Mouse (Mus musculus): ENCODE measurements around the gene Hist2h2be. TPM values are rescaled to one million over a fixed set of nuclear protein-coding genes. Genes with fewer than 3 reads are reported as not detected.
"Not testable (repeated sequence)": the region's sequence is repeated elsewhere in the genome, so short reads cannot be mapped to it uniquely, and the experiment has no call there.

The Hist2h2be gene
- polyA plus RNA-seq, 2 experiments from 2014 or later, result 1.5 to 3.3 TPM

DNA sequence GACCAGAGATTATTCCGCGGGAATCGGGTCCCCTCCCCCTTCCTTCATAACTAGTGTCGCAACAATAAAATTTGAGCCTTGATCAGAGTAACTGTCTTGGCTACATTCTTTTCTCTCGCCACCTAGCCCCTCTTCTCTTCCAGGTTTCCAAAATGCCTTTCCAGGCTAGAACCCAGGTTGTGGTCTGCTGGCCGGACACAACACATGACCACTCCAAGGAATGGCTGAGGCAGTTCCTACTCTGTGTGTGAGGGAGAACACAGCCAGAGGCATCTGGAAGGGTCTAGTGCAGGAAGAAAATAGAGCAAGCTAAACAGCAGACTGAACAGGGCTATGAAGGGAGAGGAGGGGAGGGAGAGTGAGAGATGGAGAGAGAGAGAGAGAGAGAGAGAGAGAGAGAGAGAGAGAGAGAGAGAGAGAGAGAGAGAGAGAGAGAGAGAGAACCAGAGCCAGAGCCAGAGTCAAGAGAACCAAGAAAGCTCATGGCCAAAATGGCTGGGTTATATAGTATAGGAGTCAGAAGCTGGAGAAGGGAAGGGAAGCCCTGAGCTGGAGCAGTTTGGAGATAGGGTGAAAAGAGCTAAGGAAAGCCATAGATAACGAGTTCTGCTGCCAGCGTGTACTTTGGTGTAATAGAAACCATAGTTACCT is 22.2 kb upstream of the Hist2h2be start:
- not testable (repeated sequence) for ATAC-seq

DNA sequence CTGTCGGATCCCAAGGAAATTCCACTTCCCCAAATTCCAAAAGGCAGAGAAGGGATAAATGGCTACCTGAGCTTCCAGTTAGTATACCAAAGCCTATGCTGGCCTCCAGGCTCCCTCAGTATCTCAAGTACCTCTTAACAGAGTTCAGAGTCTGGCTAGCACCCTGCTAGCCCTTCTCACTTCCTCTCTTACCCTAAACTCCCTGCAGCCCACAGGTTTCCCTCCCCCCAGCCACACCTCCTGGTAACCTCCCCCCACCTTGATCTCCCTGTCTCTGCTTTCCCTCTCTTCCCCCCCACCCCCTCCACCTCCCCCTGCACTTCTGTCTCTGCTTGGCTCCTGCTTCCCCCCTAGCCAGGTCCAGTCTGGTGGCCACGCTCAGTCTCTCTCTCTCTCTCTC is 21.2 kb upstream of the Hist2h2be start:
- ATAC-seq, result no peak

DNA sequence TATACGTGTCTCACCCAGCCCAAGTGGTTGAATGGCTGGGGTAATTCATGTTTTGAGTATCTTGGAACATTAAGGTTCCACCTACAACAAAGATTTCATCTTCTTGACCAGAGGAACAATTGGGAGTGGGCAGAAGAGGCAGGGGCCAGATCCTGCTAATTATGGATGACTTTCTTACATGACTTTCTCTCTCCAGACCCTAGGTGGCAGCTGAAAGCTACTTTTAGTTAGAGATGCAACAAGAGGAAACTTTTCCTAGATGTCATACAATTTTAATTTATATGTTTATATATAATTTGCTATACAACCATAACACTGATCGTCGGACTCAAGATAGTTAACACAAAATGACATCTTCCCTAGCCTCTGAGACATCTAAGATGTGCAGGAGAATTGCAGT is 13.1 kb upstream of the Hist2h2be start:
- ATAC-seq, result no peak

DNA sequence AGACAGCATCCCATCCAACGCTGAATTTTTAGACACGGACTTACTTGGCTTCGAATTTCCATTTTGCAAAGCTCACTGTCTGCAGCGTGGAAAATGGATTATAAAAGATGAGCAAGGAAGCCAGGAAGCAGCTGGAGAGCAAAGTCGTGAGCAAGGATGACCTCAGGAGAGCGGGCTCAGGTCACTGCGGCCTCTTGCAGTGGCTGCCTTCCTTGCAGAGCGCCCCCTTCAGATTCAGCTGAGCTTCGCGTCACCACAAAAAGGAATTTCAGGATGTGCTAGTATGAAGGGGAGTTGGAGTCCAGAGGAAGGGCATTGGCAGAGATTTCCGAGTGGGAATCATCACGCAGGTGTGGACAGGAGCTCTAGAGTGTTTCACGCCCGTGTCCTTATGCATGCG is 11.7 kb upstream of the Hist2h2be start:
- ATAC-seq, result no peak

DNA sequence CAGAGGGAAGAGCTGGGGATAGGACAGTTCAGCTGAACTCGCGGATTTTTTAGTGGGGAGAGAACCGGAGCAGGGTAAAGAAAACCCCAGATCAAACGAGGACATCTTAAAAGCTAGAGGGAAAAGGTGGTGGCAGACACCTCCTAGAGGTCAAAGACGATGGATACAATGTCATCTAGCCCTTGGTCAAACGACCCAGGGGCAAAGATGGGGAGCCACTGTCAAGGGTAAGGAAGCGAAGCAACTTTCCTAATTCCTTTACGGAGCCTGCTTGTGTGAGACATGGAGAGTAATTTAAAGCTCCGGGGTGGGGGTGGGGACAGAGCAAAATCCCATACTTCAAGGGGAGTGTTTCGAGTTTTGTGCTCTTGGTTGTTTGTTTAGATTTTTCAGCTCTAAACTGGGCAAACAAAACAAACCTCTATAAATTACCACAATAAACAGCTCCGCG is 1.7 kb upstream of the Hist2h2be start:
- ATAC-seq, result peak; percentile 13

DNA sequence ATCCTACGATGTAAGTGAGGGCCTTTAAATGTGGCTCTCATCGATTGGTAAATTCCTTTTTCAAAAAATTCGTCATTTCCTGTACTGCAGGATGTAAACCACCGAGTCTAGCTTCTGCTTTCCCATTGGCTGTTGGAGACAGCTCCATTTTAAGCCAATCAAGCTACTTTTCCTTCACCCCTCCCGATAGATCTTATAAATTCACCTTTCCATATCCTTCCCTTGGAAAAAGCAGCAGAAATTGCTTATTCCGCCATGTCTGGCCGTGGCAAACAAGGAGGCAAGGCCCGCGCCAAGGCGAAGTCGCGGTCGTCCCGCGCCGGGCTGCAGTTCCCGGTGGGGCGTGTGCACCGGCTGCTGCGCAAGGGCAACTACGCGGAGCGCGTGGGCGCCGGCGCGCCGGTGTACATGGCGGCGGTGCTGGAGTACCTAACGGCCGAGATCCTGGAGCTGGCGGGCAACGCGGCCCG is 1.2 kb upstream of the Hist2h2be start, which contains the start of the genes Bola1 and Hist2h2ab:
Gene Bola1 (minus strand): TSS at position 49 of the 470 bp plus-strand sequence.
Gene Hist2h2ab (plus strand): TSS at position 205 of the 470 bp plus-strand sequence.
- peak; percentile 70 for ATAC-seq

DNA sequence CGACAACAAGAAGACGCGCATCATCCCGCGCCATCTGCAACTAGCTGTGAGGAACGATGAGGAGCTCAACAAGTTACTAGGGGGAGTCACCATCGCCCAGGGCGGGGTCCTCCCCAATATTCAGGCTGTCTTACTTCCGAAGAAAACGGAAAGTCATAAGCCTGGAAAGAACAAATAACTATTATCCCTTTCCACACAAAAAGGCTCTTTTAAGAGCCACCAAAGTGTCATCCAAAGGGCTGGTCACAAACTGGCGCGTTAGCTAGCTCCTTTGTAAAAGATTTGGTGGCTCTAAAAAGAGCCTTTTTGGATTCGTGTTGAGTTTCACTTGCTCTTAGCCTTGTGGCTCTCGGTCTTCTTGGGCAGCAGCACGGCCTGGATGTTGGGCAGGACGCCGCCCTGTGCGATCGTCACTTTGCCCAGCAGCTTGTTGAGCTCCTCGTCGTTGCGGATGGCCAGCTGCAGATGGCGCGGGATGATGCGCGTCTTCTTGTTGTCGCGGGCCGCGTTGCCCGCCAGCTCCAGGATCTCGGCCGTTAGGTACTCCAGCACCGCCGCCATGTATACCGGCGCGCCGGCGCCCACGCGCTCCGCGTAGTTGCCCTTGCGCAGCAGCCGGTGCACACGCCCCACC is 671 bp upstream of the Hist2h2be start:
- ATAC-seq, result peak; percentile 0

DNA sequence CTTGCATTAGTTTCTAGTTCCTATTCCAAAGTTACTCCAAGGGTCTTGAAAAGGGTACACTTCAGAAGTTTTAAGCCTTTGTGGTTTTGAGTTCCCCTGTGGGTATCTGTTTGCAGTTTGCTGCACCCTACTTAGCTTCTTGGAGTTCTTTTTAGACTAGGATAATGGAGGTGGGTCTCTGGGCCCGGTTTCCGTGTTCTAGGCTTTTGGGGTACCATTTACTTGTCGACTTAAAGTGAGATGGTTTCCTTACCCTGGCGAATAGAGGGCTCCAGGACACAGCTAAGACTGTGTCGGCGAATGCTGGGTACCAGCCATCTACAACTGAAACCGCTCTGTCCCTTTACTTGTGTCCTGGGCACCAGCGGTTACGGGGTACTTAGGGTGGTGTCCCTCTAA is 720 bp downstream of the Hist2h2be start:
- ATAC-seq, result no peak

DNA sequence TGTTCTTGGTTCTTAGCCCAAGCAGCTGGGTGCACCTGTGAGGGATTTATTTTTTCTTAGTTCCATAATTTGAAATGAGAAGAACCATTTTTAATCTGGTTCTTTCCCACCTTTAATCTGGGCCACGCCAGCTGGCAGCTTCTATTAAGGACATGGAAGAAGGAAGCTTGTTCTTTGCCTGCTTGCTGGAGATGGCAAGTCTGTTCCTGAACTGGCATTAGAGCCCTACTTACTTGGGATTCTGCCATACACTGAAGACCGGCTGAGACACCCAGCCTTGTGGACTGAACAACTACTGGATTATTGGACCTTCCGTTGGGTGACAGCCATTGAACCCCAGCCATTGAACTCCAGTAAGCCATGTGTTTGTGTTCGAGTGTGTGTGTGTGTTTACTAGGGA is 1.9 kb downstream of the Hist2h2be start:
- ATAC-seq, result no peak

DNA sequence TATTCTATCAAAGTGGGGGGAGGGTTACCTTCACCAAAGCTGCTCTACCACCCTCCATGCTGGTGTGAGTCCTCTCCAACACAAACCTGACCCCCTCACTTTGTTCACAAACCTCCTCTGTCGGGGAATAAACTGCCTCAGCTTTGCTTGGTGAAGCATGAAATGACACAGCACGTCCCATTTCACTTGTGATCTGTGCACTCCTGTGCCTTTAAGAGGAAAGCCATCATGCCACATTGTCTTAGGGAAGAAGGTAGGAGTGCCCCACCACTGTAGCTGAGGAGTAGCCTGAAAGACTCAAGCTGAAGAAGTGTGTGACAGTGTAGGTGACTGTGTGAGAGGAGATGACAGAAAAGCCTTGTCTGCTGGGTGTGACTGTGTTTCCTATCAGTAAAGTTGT is 4.5 kb downstream of the Hist2h2be start:
- no peak for ATAC-seq

DNA sequence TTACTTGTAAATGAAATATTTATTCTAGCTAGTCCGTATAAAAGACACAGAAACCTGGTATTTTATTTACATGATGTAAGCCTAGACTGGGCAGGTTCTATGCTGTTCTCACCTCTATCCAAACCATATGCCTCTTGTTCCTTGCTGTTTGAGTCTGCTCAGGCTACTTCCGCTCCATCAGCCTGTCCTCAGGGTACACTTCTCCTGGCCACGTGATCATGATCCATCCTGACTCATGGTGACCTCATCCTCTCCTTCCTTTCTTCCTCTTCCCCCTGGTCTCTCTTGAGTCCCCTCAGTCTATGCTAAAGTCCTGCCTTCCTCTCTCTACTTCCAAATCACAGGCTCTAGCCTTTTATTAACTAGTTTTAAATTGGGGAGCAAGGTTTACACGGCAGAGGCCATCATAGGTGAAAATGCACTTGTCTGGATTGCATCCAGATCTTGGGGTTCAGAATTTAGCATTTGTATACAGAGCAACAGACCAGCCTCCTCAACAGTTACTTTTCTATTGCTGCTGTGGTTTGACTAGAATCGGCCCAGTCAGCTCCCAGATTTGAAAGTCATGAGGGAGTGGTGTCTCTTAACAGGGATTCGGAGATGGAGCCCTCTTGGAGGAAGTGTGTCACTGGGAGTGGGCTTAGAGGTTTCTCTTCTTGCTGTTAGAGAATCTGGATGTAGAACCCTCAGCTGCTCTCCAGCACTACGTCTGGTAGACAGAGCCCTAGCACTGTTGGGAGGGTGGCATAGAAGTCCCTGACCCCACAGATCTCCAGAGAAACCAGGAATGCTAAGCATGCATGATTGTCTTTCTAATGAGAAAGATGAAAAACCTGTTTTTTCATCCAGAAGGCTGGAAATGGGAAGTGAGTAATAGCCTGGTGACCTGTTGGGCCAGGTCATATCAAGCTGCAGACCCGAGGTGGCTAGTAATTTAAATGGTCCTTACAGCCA is 6.1 kb downstream of the Hist2h2be start:
- ATAC-seq, result no peak

DNA sequence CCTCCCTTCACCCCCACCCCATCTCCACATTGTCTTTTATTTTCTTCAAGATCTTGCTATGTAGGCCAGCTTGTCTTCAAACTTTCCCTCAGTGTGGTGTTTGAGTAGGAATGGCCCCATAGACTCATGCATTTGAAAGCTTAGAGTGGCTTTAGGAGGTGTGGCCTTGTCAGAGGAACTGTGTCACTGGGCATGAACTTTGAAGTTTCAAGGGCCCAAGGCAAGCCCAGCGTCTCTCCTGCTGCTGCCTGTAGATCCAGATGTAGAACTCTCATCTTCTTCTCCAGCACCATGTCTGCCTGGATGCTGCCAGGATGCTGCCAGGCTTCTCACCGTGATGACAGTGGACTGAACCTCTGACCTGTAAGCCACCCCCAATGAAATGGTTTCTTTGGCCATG is 7.9 kb downstream of the Hist2h2be start:
- no peak for ATAC-seq

DNA sequence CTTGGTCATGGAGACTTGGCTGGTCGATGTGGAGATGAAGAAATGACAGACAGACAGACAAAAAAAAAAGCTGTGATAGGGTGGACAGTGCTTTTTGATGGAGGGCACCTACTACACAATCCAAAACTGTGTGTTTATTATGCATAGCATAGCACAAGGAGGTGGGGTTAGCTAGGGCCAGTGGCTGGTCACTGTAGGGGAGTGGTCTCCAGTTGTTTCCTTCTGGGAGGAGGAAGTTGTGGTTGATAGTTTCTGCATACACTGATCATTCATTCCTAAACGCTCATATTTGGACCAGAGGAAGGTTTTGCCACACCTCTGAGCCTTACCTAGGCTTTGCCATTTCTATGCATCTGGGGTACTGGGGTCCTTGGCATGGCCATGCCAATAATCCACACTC is 9.5 kb downstream of the Hist2h2be start:
- ATAC-seq, result no peak

DNA sequence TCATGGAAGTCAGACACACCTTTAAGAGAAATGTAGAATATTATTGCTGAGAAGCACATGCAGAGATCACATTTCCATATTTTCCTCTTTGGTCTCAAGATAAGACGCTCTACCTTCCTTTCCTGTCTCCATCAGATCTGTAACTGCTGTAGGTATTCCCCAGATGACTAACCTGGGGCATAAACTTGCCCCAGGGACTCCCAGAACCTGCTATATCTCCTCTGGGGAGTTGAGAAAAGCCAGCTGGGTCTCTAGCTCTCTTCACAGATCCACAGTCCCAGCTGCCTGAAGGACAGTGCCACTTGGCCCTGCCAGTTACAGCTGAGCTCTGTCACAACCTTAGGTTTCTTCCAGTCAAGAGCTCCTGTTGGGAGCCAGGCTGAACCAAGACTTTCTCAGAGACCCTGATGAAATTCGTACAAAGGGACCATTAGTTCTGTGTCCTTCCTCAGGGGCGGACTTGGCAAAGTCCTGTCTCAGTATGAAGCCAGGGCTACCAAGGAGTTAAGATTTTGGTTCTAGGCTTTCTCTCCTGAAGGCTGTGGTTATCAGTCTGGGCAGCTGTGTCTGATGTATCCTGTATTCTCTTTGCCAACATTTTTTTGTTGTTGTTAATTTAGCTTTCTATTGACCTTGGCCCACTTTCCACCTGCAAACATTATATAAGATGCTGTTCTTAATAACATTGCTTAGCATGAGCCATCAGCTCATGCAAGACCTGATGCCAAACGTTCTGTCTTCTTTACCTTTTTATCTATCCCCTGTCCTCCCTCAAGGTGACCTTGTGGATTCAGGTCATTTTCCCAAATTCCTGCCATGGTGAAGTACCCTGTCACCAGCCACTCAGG is 10.2 kb downstream of the Hist2h2be start:
- ATAC-seq, result no peak

DNA sequence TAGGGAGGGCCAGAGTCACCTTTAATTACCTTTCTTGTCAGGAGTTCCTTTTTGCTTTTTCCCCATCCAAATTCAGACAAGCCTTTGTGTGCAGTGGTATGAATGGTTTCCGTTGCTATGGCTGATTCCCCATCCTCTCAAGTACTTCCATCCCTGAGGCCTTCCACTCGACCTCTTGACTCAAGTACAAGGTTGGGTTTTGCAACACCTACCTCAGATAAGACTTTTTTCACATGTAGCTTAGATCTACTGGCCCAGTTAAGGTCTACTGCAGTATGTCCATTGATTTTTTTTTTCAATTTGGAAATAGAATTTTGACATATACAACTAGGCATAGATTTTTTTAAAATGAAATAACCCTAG is 10.8 kb downstream of the Hist2h2be start:
- ATAC-seq, result no peak

DNA sequence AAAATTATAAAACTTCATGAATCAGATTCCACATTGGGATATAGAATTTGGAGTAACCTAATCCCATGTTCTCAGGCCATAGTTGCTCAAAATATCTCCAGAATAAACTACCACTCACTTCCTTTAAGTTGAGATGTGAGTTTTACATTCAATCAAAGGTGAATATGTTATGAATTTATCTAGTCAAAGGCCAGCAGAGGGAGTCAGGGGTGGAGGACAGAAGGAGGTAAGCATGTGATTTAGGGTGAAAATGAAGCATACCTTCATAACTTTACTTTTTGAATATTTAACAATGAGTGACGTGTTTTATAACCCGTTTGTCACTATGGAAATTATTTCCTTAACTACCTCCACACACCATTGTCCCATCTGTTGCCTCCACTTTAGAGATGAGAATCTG is 14.0 kb downstream of the Hist2h2be start:
- ATAC-seq, result no peak

DNA sequence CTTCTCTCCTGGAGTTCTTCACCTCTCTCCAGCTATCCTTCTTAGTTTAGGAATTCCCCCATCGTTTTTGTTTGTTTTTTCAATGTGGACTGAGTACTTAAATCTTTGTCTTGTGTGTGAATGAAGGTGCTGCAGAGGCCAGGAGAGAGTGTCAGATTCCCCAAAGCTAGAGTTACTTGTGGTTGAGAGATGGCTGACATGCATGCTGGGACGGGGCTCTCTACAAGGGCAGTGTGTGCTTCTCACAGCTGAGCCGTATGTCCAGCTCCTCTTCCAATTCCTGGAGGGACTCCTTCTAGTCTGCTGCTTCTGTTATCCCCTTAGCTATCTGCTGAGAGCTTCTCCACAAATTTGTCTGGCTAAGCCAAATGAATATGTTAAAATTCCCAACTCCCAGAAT is 14.9 kb downstream of the Hist2h2be start:
- no peak for ATAC-seq

DNA sequence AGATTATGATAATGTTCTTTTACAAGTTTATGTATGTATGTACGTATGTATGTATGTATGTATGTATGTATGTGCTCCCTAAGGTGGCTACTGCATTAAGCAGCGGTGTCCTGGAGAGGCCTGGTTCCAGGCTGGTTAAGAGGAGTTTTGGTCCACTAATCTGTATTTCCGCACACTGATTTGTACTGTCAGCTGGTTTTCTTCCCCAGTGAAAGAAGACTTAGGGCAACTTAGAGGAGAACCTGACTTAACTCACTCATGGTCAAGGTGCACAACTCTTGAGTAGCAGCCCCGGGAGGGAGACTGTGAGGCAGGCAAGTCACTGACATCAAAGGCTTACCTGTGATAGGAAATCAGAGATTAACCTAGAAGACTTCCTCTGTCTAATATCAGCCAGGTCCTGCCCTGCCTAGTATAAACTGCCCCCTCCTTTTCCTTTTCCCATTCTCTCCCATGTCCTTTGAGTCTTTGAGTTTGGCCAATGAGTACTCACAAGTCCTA is 16.0 kb downstream of the Hist2h2be start:
- ATAC-seq, result no peak

DNA sequence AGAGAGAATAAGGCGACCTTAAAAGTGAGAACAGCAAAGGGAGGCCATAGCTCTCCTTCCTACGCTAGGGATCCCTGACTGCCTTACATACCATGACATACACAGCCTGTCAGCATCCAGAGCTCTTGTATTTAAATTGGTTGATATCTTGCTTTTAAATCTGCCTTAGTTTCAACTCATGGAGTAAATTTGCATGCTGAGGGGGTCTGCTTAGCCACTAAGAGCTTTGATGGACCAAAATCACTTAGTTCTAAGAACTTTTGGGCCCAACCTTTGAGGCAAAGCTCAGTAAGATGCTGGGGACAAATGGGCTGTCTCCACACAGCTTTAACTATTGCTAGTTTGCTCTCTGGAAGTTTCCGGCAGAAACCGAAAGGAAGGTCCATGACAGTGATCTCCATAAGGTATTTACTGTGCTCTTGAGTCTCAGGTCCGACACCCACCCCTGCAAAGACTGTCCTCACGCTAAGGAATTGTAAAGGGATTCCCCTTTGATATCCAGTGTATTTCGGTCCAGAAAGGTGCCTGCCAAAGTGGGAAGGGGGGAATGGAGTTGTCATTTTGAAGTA is 16.5 kb downstream of the Hist2h2be start:
- ATAC-seq, result no peak

DNA sequence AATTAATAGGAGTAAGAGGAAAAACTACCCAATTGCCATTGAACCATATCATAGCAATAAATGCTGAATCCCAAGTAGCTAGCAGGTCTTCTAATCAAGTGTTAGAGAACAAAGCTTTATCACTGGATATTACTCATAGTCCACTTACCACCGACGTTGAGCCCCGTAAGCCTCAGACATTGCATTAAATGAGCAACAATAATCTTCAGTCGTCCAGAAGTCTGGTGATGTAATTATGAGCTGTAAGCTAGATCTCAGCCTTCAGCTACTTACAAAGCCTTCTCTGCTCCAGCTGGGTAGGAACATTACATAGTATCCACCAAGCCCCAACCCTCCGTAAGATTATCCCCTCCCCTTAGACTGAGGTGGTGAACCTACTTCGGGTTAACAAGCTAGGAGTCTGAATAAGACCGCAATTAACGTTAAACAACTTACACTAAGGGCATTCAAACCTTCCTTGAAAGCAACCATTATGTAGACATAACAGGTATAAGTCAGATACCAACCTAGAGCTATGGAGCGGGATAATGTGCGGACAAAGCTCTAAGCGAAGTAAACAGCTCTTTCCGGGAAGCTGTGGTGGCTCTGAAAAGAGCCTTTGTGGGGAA is 17.1 kb downstream of the Hist2h2be start:
- no peak for ATAC-seq

Data from activated CD4-positive, CD25-positive, alpha-beta regulatory T cell, adult 4 months (primary cell).